Mouse (Mus musculus) erythroblast, embryonic 14.5 days (primary cell): ENCODE data around the gene Herc2.

Experiments used
- GATA1 ChIP-seq: IDR thresholded peaks from 2 replicates; pipeline ENCODE4 v1.6.1; 2012; ENCODE audit warnings: low read length, inconsistent platforms, mixed read lengths
- TAL1 ChIP-seq: IDR thresholded peaks from 3 replicates; pipeline ENCODE4 v1.6.1; 2012; ENCODE audit warnings: low read length, inconsistent platforms, mixed read lengths

- no peak for TF ChIP-seq GATA1
- TF ChIP-seq TAL1 = no peak
These were observed 227.5 kb downstream of the Herc2 start for GRCm38 (mm10) chr7:56277506-56277905.
